Comparison of ENCODE assay signal across 18 mouse cellular contexts in genomic region chr14:18240132-18240531, GRCm38 (mm10). TPM values are rescaled to one million over a fixed set of nuclear protein-coding genes. Genes with fewer than 3 reads are reported as not detected.
DNase-seq lines count a peak whose midpoint lies in the region; ATAC-seq and TF ChIP-seq lines count a peak whose summit lies in the region.
"Had no signal": no experiment of that assay in that cellular context is flagged by ENCODE, and none has a peak within 500 bp of the region (broad histone marks: within the 10 kb centered on the region; RNA-seq: fewer than 3 reads in every experiment).

No protein-coding gene starts in this region.

- peaks cover 2% of the 10 kb centered on the region; the same call in 1 of the 2 replicates for H3K79me2 ChIP-seq in MEL (ENCODE audit: control insufficient read depth, insufficient read depth, low read length, poor library complexity)

- no peak for TF ChIP-seq EP300 in MEL (IDR thresholded peaks at IDR 0.05; ENCODE audit: low read depth in 1 of 2, low read length in 2 of 2)

- H3K4me3 ChIP-seq in heart, embryonic 14.5 days (ENCODE audit: control insufficient read depth in 1 of 2, insufficient read depth in 1 of 2, low read depth in 1 of 2, low read length in 2 of 2) = no peak overlapping the region
- H3K4me3 ChIP-seq in heart, embryonic 12.5 days = no peak overlapping the region
- H3K4me3 ChIP-seq in liver, embryonic 13.5 days (replicated peaks) = no peak overlapping the region
- H3K4me3 ChIP-seq in MEL (ENCODE audit: control insufficient read depth in 1 of 2, insufficient read depth in 1 of 2, low read depth in 2 of 2, low read length in 2 of 2) = peak overlapping the region in 1 of 2 experiments; percentile 85; a peak in 2 of 4 replicates
- H3K4me3 ChIP-seq in forebrain, embryonic 16.5 days (replicated peaks; ENCODE audit: low read length) = no peak overlapping the region

- H3K27ac ChIP-seq in heart, embryonic 14.5 days (replicated peaks in 1 of 2; ENCODE audit: control insufficient read depth in 1 of 2, insufficient read depth in 1 of 2, low read depth in 2 of 2, low read length in 2 of 2) = no peak overlapping the region
- no peak overlapping the region for H3K27ac ChIP-seq in heart, embryonic 12.5 days (ENCODE audit: poor library complexity, severe bottlenecking)
- no peak overlapping the region for H3K27ac ChIP-seq in liver, embryonic 13.5 days
- H3K27ac ChIP-seq in MEL (ENCODE audit: control insufficient read depth, low read depth, low read length) = no peak overlapping the region
- H3K27ac ChIP-seq in forebrain, embryonic 16.5 days (ENCODE audit: low read length) = no peak overlapping the region
- H3K27ac ChIP-seq: forebrain, embryonic 13.5 days; intestine, embryonic 15.5 days had no signal

- no peaks in the 10 kb centered on the region for H3K9me3 ChIP-seq in heart, embryonic 14.5 days (ENCODE audit: control insufficient read depth, low read length)
- no peaks in the 10 kb centered on the region for H3K9me3 ChIP-seq in heart, embryonic 12.5 days (replicated peaks)
- H3K9me3 ChIP-seq in liver, embryonic 13.5 days (replicated peaks) = no peaks in the 10 kb centered on the region
- no peaks in the 10 kb centered on the region for H3K9me3 ChIP-seq in MEL (replicated peaks; ENCODE audit: insufficient read depth, low read length)
- no peaks in the 10 kb centered on the region for H3K9me3 ChIP-seq in forebrain, embryonic 16.5 days (ENCODE audit: control insufficient read depth, low read length)
- H3K9me3 ChIP-seq: forebrain, embryonic 13.5 days; heart, embryonic 15.5 days; intestine, embryonic 15.5 days had no signal

- H3K27me3 ChIP-seq in heart, embryonic 14.5 days (ENCODE audit: control insufficient read depth, insufficient read depth, low read length) = no peaks in the 10 kb centered on the region
- H3K27me3 ChIP-seq in heart, embryonic 12.5 days (replicated peaks) = no peaks in the 10 kb centered on the region
- H3K27me3 ChIP-seq in liver, embryonic 13.5 days = no peaks in the 10 kb centered on the region
- H3K27me3 ChIP-seq in MEL (ENCODE audit: control insufficient read depth in 1 of 2, insufficient read depth in 2 of 2, low read length in 2 of 2) = no peaks in the 10 kb centered on the region
- H3K27me3 ChIP-seq in forebrain, embryonic 16.5 days (replicated peaks; ENCODE audit: control insufficient read depth, insufficient read depth, low read length) = no peaks in the 10 kb centered on the region
- H3K27me3 ChIP-seq: forebrain, embryonic 13.5 days; heart, embryonic 15.5 days; intestine, embryonic 15.5 days had no signal

- TF ChIP-seq RAD21 in MEL (IDR thresholded peaks at IDR 0.05; ENCODE audit: low read depth, low read length) = no peak

- no peak for TF ChIP-seq POLR2A in MEL (IDR thresholded peaks at IDR 0.05; ENCODE audit: control insufficient read depth in 1 of 2, insufficient read depth in 1 of 2, low read depth in 1 of 2, low read length in 2 of 2, poor library complexity in 1 of 2)

- ATAC-seq in heart, embryonic 14.5 days (ENCODE audit: insufficient number of reproducible peaks, insufficient read depth, low FRiP score, low read depth) = no peak
- ATAC-seq in heart, embryonic 12.5 days (ENCODE audit: insufficient number of reproducible peaks, low FRiP score) = no peak
- ATAC-seq in liver, embryonic 13.5 days (ENCODE audit: low read depth) = no peak
- ATAC-seq in forebrain, embryonic 16.5 days = no peak

- no peak for TF ChIP-seq CTCF in MEL (IDR thresholded peaks at IDR 0.05 in 2 of 3, conservative IDR thresholded peaks at IDR 0.05 in 1 of 3; ENCODE audit: control insufficient read depth in 1 of 3, insufficient read depth in 1 of 3, low read depth in 2 of 3, low read length in 3 of 3, poor library complexity in 1 of 3, severe bottlenecking in 1 of 3)

- DNase-seq in cerebellum, adult 9-11 months = peak; percentile 57
- no peak for DNase-seq in cerebellum, adult 18-20 months
- no peak for DNase-seq in liver, embryonic 13.5 days
- no peak for DNase-seq in liver
- no peak for DNase-seq in MEL (ENCODE audit: low read depth, low spot score)
- DNase-seq: adrenal gland, adult 2 months; adrenal gland, postnatal 25 days; cerebellum, adult 2 months; cerebellum, postnatal 36 days; heart, adult 2 months had no signal

- 54% methylated on average over 7 of the region's 7 CpGs for WGBS in heart, embryonic 14.5 days
- 58% methylated on average over 7 of the region's 7 CpGs for WGBS in heart, embryonic 12.5 days
- WGBS in liver, embryonic 13.5 days (ENCODE audit: insufficient replicate concordance) = 57% methylated on average over 7 of the region's 7 CpGs
- WGBS in forebrain, embryonic 16.5 days = 72% methylated on average over 7 of the region's 7 CpGs

- no peak overlapping the region for H3K9ac ChIP-seq in heart, embryonic 14.5 days (ENCODE audit: low read length)
- no peak overlapping the region for H3K9ac ChIP-seq in heart, embryonic 12.5 days
- no peak overlapping the region for H3K9ac ChIP-seq in liver, embryonic 13.5 days
- 0 out of 2 replicates have a peak overlapping the region, but pooled peaks have one; percentile 24 for H3K9ac ChIP-seq in MEL (ENCODE audit: control insufficient read depth, low read depth, low read length, poor library complexity, severe bottlenecking)
- H3K9ac ChIP-seq in forebrain, embryonic 16.5 days (replicated peaks; ENCODE audit: low read depth, low read length) = no peak overlapping the region

- peaks cover 0 to 3% of the 10 kb centered on the region in 2 experiments; a peak in 3 of 4 replicates for H3K4me1 ChIP-seq in heart, embryonic 14.5 days (ENCODE audit: control insufficient read depth in 2 of 2, insufficient read depth in 2 of 2, low read length in 2 of 2)
- H3K4me1 ChIP-seq in heart, embryonic 12.5 days (replicated peaks) = peaks cover 7% of the 10 kb centered on the region
- H3K4me1 ChIP-seq in liver, embryonic 13.5 days (replicated peaks) = peaks cover 24% of the 10 kb centered on the region
- H3K4me1 ChIP-seq in MEL (ENCODE audit: control insufficient read depth in 1 of 2, insufficient read depth in 2 of 2, low read length in 2 of 2) = peaks cover 2 to 4% of the 10 kb centered on the region in 2 experiments; a peak in 3 of 4 replicates
- peaks cover 6% of the 10 kb centered on the region; the same call in 1 of the 2 replicates for H3K4me1 ChIP-seq in forebrain, embryonic 16.5 days (replicated peaks; ENCODE audit: control insufficient read depth, insufficient read depth, low read length)
- H3K4me1 ChIP-seq: intestine, embryonic 15.5 days had no signal

- peak overlapping the region; percentile 76; the same call in 1 of the 2 replicates for H3K4me2 ChIP-seq in heart, embryonic 14.5 days (ENCODE audit: low read length)
- H3K4me2 ChIP-seq in heart, embryonic 12.5 days = no peak overlapping the region
- H3K4me2 ChIP-seq in liver, embryonic 13.5 days = 0 out of 2 replicates have a peak overlapping the region, but pooled peaks have one; percentile 3
- no peak overlapping the region for H3K4me2 ChIP-seq in forebrain, embryonic 16.5 days (ENCODE audit: low read length)

- H3K36me3 ChIP-seq in heart, embryonic 14.5 days (ENCODE audit: control insufficient read depth, insufficient read depth, low read length) = no peaks in the 10 kb centered on the region
- no peaks in the 10 kb centered on the region for H3K36me3 ChIP-seq in heart, embryonic 12.5 days
- no peaks in the 10 kb centered on the region for H3K36me3 ChIP-seq in liver, embryonic 13.5 days
- H3K36me3 ChIP-seq in MEL (ENCODE audit: control insufficient read depth in 1 of 2, insufficient read depth in 2 of 2, low read length in 2 of 2) = peaks cover 0 to 8% of the 10 kb centered on the region in 2 experiments; a peak in 2 of 4 replicates
- H3K36me3 ChIP-seq in forebrain, embryonic 16.5 days (ENCODE audit: control insufficient read depth, insufficient read depth) = no peaks in the 10 kb centered on the region
- H3K36me3 ChIP-seq: embryonic facial prominence, embryonic 10.5 days; heart, embryonic 15.5 days; hindbrain, embryonic 10.5 days; intestine, embryonic 15.5 days had no signal

TF ChIP-seq in MEL, 35 proteins besides CTCF, POLR2A, EP300 and RAD21 (continues in another document):
- TF ChIP-seq RCOR1 (IDR thresholded peaks at IDR 0.05; ENCODE audit: low read depth, low read length) = no peak
- TF ChIP-seq ZMIZ1 (IDR thresholded peaks at IDR 0.05; ENCODE audit: low read depth, low read length) = no peak
- TF ChIP-seq POLR2AphosphoS2 (IDR thresholded peaks at IDR 0.05; ENCODE audit: low read length) = no peak
- TF ChIP-seq MXI1 (IDR thresholded peaks at IDR 0.05; ENCODE audit: low read depth, low read length) = no peak
- TF ChIP-seq MAZ (IDR thresholded peaks at IDR 0.05; ENCODE audit: low read depth, low read length) = no peak
- TF ChIP-seq TBP (IDR thresholded peaks at IDR 0.05; ENCODE audit: low read depth, low read length) = no peak

RNA-seq across cellular contexts. Expression of gene Nr1d2, which starts 1.2 kb away (rescaled TPM):
- polyA plus RNA-seq in heart, embryonic 14.5 days (2014; fragmentation: Nextera tagmentation; extraction: Ambion mirVana) = 17.1 and 17.6 TPM in 2 replicates
- polyA plus RNA-seq in heart, embryonic 12.5 days (2016; fragmentation: Nextera tagmentation; extraction: Ambion mirVana) = 14.3 and 14.7 TPM in 2 replicates
- polyA plus RNA-seq in liver, embryonic 13.5 days (2015; fragmentation: Nextera tagmentation; extraction: Ambion mirVana) = 1.4 and 1.6 TPM in 2 replicates
- 5.4 and 6.1 TPM in 2 replicates for total RNA-seq in MEL (2012; rRNA removed)
- 1 to 10 TPM in 1 of 2 experiments, not detected in 1; 4.9 TPM for polyA plus RNA-seq in MEL (2012; ENCODE audit: insufficient read depth in 1 of 2, insufficient read length in 2 of 2, low read depth in 1 of 2, low replicate concordance in 2 of 2, missing spikeins in 1 of 2)
- polyA plus RNA-seq in forebrain, embryonic 16.5 days (2015; fragmentation: Nextera tagmentation; extraction: Ambion mirVana) = 6.9 and 10.1 TPM in 2 replicates

RNA-seq across cellular contexts. Expression of gene Nkiras1, which starts 30.8 kb away (rescaled TPM):
- polyA plus RNA-seq in heart, embryonic 14.5 days (2014; fragmentation: Nextera tagmentation; extraction: Ambion mirVana) = 18.4 and 21.1 TPM in 2 replicates
- 18.5 and 19.1 TPM in 2 replicates for polyA plus RNA-seq in heart, embryonic 12.5 days (2016; fragmentation: Nextera tagmentation; extraction: Ambion mirVana)
- polyA plus RNA-seq in liver, embryonic 13.5 days (2015; fragmentation: Nextera tagmentation; extraction: Ambion mirVana) = 10.0 and 10.9 TPM in 2 replicates
- 5.7 and 6.8 TPM in 2 replicates for total RNA-seq in MEL (2012; rRNA removed)
- 1 to 10 TPM in 1 of 2 experiments, not detected in 1; 6.9 TPM for polyA plus RNA-seq in MEL (2012; ENCODE audit: insufficient read depth in 1 of 2, insufficient read length in 2 of 2, low read depth in 1 of 2, low replicate concordance in 2 of 2, missing spikeins in 1 of 2)
- polyA plus RNA-seq in forebrain, embryonic 16.5 days (2015; fragmentation: Nextera tagmentation; extraction: Ambion mirVana) = 34.7 and 36.2 TPM in 2 replicates

RNA-seq across cellular contexts. Expression of gene Rpl15, which starts 31.1 kb away (rescaled TPM):
- 311 and 327 TPM in 2 replicates for polyA plus RNA-seq in heart, embryonic 14.5 days (2014; fragmentation: Nextera tagmentation; extraction: Ambion mirVana)
- 293 and 314 TPM in 2 replicates for polyA plus RNA-seq in heart, embryonic 12.5 days (2016; fragmentation: Nextera tagmentation; extraction: Ambion mirVana)
- 362 and 376 TPM in 2 replicates for polyA plus RNA-seq in liver, embryonic 13.5 days (2015; fragmentation: Nextera tagmentation; extraction: Ambion mirVana)
- total RNA-seq in MEL (2012; rRNA removed) = 1,780 and 1,810 TPM in 2 replicates
- 100 to 1,000 TPM in 1 of 2 experiments, 10 to 100 TPM in 1; 99.6 to 885 TPM for polyA plus RNA-seq in MEL (2012; ENCODE audit: insufficient read depth in 1 of 2, insufficient read length in 2 of 2, low read depth in 1 of 2, low replicate concordance in 2 of 2, missing spikeins in 1 of 2)
- 303 and 306 TPM in 2 replicates for polyA plus RNA-seq in forebrain, embryonic 16.5 days (2015; fragmentation: Nextera tagmentation; extraction: Ambion mirVana)

Comparison
In these comparisons a context has a peak if more than half of its experiments do, and no peak if none do; other contexts are left out.
1. H3K4me2 ChIP-seq: peak in heart, embryonic 14.5 days (single experiment) and liver, embryonic 13.5 days (single experiment); none in heart, embryonic 12.5 days (single experiment) and forebrain, embryonic 16.5 days (single experiment).